Mouse (Mus musculus): ENCODE measurements around the gene Prss27.

Gene Prss27

GRCm38 (mm10) chr17:24037844-24038243 lies at the start of gene Prss27:
Gene Prss27, plus strand, starts transcription at chr17:24038144.
- no peak for DNase-seq

DNA sequence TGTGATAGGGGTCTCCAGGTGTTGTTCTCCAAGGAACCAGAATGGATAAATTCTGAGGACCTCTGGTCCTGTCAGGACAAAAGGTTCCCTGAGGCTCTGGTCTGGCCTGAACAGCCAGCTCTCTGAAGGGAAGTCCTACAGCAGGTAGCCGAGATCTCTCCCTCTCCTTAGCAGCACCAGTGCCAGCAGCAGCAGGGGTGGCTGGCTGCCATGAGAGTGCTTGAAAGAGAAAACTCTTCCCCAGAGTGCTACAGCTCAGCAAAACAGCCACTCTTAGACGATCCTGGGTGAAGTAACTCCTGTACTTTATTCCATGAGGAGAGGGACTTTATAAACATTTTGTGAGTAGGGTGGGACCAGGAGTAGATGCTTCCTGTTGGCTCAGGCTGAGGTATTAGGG lies 48.1 kb upstream of the Prss27 start:
- no peak for DNase-seq

- no peak for DNase-seq
These were observed 45.0 kb upstream of the Prss27 start for GRCm38 (mm10) chr17:23992789-23993553.

DNA sequence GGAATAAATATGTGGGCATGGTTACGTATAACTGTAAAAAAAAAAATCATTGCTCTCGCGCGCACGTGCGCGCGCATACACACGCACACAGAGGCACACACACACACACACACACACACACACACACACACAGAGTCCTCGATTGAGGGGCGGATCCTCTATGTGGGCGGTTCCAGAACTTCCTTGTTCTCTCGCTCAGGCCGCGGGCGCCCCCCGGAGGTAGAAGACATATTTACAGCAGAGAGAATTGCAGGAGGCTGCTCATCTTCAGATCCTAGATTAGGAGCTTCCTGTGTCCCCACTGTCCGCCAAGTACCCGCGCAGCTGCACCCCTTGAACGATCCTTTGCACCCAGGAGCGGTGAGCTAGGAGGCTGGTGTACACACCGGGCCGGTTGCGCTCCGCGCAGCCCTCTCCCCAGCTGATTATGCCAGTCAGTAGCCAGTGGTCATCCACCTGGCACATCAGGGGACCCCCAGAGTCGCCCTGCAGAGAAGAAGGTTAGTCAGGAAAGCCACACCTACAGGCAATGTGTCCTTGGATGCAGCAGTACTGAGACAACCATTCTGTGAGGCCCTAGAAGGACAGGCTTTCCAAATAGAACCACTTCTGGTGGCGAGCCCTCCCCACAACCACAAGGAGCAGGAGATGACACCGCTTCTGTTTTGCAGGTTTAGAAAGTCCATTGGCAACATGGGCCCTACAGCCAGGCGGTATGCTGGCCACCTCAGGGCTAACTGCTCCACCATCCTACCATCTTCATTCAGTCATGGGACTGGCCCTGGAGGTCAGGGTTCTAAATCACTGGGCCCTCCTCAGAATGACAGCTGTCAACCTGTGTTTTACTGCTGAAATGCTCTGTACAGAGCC lies 44.1 kb upstream of the Prss27 start:
- peak; percentile 83 for DNase-seq

GRCm38 (mm10) chr17:23994667-23995066 lies 43.3 kb upstream of the Prss27 start:
- no peak for DNase-seq

- DNase-seq: no peak
These were observed 42.5 kb upstream of the Prss27 start for GRCm38 (mm10) chr17:23995421-23995820.

GRCm38 (mm10) chr17:23997901-23998300 lies 40.0 kb upstream of the Prss27 start, which contains the start of gene Prss22:
Gene Prss22, minus strand, starts transcription at chr17:23998100.
- DNase-seq: no peak

GRCm38 (mm10) chr17:23998383-23998782 lies 39.6 kb upstream of the Prss27 start:
- DNase-seq: no peak

- DNase-seq: no peak
These were observed 37.5 kb upstream of the Prss27 start for GRCm38 (mm10) chr17:24000404-24000803.

- DNase-seq: peak; percentile 40
These were observed 33.8 kb upstream of the Prss27 start for GRCm38 (mm10) chr17:24004071-24004665.

DNA sequence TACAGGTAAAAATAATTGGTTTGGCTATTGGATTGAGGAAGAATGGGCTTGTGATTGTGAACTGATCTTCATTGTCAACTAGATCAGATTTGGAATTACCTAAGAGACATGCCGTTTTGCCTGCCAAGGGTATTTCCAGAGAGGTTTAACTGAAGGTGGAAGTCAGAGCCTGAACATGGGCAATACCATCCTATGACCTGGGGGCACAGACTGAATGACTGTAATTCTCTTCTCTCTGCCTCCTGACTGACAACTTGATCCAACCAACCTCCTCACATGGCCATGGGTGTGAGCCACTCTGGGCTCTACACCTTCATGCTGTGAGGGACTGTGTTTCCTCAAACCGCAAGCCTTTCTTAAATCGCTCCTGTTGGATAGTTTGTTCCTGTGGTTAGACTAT lies 32.9 kb upstream of the Prss27 start:
- DNase-seq: no peak

GRCm38 (mm10) chr17:24006930-24007329 lies 31.0 kb upstream of the Prss27 start:
- no peak for DNase-seq

- no peak for DNase-seq
These were observed 30.6 kb upstream of the Prss27 start for GRCm38 (mm10) chr17:24007391-24007790.

DNA sequence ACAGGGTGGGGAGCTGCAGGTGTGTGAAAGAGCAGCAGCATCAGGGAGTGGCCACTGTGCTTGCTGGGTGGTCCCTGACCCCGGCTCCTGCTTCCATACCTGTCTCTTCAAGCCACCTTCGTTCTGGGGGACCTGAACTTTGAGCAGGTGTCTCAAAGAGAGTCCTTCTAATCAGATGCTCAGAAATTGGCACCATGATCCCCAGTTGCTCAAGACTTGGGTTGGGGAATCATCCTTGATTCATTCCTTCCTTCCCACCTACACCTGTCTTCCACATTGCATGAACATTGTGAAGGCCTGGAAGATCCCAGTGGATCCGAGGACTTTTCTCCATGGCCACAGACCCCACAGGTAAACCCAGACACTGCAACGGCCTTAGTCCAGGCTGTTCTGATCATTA lies 29.8 kb upstream of the Prss27 start:
- no peak for DNase-seq

GRCm38 (mm10) chr17:24009617-24010016 lies 28.3 kb upstream of the Prss27 start:
- no peak for DNase-seq

GRCm38 (mm10) chr17:24012921-24013320 lies 25.0 kb upstream of the Prss27 start:
- no peak for DNase-seq

GRCm38 (mm10) chr17:24014433-24014965 lies 23.4 kb upstream of the Prss27 start:
- no peak for DNase-seq

DNA sequence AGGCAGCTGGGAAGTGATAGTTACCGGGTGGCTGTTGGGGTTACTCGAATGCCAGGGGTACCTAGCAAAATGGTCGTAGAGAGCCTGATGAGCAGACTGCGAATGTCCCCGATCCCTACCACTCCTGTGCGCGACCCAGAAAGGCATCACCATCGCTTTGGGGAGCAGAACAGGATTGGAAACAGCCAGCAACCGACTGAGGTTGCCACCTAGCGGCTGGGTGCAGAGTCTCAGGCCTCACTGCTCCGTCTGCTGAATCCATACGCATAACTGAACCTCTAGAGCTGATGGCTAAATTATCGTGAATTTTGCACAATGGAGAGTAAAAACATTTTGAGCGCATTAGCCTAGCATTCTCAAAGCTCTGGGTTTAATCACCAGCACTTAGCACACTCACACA lies 22.2 kb upstream of the Prss27 start:
- no peak for DNase-seq

GRCm38 (mm10) chr17:24020696-24021095 lies 17.2 kb upstream of the Prss27 start:
- no peak for DNase-seq

DNA sequence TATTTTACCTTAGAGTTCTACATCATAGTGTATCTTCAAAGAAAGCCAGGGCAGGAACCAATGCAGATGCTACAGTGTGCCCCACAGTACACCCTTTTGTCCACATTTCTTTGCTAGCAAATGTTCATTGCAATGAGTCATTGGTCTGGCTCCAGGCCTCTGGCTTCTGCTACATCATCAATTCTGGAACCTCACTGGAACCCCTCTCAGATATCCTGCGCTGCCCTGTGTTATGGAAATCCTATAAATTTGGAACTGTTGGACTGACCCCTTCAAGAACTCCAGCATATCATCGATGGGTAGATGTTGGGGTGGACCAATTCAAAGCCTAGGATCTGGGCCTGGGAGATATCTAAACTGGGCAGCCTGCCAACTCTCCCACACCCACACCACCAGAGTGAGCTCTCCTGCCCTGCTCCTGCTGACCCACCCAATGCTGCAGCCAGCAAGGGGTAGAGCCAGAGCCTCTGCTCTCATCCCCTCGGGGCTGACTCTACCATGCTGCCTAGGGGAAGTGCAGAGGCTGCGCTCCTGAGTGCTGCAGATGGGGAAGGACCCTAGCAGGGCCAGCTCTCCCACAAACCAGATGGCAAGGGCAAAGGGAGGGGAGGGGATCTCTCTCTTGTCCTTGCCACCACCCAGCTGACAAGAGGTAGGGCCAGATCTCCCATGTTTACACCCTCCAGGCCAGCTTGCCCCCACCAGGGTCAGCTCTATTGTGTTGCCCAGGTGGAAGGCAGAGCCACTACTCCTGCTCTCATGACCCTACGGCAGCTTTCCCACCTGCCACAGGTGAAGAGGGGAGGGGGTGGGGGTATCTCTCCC lies 16.4 kb upstream of the Prss27 start:
- no peak for DNase-seq

GRCm38 (mm10) chr17:24029477-24029876 lies 8.5 kb upstream of the Prss27 start:
- DNase-seq: no peak

DNA sequence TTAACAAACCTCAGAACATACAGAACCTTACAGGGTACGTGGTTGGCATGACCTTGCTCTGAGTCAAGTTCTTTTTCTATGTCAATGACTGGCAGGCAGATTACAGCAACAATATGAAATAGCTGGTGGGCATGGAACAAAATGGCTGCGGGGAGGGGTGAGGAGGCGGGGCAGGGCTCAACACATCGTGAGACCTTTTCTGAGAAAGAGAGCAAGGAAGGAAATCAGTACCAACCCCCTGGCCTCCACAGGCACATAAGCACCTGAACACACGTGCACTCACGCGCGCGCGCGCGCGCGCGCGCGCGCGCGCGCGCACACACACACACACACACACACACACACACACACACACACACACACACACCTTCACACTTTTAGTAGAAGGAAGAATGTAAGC lies 7.4 kb upstream of the Prss27 start:
- no peak for DNase-seq

Measured in cerebellum, adult 8-10 months (tissue).